Mouse (Mus musculus): ENCODE measurements at regions not wholly inside any gene's neighbourhood (a gene's known extent, or its start where the extent isn't known, plus 50 kb on each side); places are given as distances from the start of the nearest gene placed in this dataset.
A peak's percentile ranks its signal among the peaks of the same experiment; 100 is the strongest.

GRCm38 (mm10) chr1:73227246-73227645, 211.5 kb upstream of the Tnp1 start:
- no peaks in the 10 kb centered on the region for H3K27me3 ChIP-seq (ENCODE audit: control insufficient read depth, insufficient read depth, low read length)
- no peak overlapping the region for H3K27ac ChIP-seq (replicated peaks; ENCODE audit: low read depth, low read length)
- H3K4me3 ChIP-seq (ENCODE audit: low read depth, low read length): no peak overlapping the region
- H3K36me3 ChIP-seq (ENCODE audit: control insufficient read depth, insufficient read depth, low read length): no peaks in the 10 kb centered on the region
- DNase-seq (ENCODE audit: low spot score) (no peak), ATAC-seq (ENCODE audit: insufficient number of reproducible peaks, low FRiP score, low TSS enrichment, low read depth) (no peak)
- WGBS: 93% methylated on average over 8 of the region's 8 CpGs
- no peaks in the 10 kb centered on the region for H3K4me1 ChIP-seq (ENCODE audit: control insufficient read depth, insufficient read depth, low read length)
- no peak overlapping the region for H3K9ac ChIP-seq (ENCODE audit: low read length)
- H3K4me2 ChIP-seq (ENCODE audit: low read depth, severe bottlenecking): no peak overlapping the region
- no peaks in the 10 kb centered on the region for H3K9me3 ChIP-seq (ENCODE audit: control insufficient read depth, low read length)

DNA sequence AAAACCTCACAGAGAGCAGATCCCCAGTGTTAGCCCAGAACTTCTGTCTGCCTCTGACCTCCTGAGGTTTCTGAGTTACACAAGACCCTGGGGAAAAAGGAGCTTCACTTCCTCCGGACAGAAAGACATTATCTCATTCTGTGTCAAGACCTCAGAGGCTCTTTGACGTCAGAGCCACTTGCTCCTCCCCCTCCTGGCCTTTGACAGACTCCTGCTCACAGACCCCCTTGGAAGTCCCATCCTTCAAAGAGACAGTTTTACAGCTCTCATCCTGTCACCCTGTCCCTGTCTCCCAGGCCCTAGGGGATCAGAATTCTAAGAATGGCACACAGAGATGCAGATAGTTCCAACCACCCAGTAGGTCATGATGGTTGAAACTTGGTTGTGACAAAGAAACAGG, 206.2 kb upstream of the Tnp1 start:
- 10% methylated on average over 2 of the region's 2 CpGs for WGBS
- Histone ChIP-seq H3K4me3 (ENCODE audit: low read depth, low read length) (no peak overlapping the region), H3K4me1 (ENCODE audit: control insufficient read depth, insufficient read depth, low read length) (no peaks in the 10 kb centered on the region), H3K9ac (ENCODE audit: low read length) (no peak overlapping the region), H3K36me3 (ENCODE audit: control insufficient read depth, insufficient read depth, low read length) (no peaks in the 10 kb centered on the region), H3K27me3 (ENCODE audit: control insufficient read depth, insufficient read depth, low read length) (no peaks in the 10 kb centered on the region), H3K27ac (replicated peaks; ENCODE audit: low read depth, low read length) (no peak overlapping the region), H3K9me3 (ENCODE audit: control insufficient read depth, low read length) (no peaks in the 10 kb centered on the region), H3K4me2 (ENCODE audit: low read depth, severe bottlenecking) (no peak overlapping the region)
- no peak for DNase-seq (ENCODE audit: low spot score)
- no peak for ATAC-seq (ENCODE audit: insufficient number of reproducible peaks, low FRiP score, low TSS enrichment, low read depth)

- Histone ChIP-seq H3K36me3 (ENCODE audit: control insufficient read depth, insufficient read depth, low read length) (no peaks in the 10 kb centered on the region), H3K9me3 (ENCODE audit: control insufficient read depth, low read length) (no peaks in the 10 kb centered on the region), H3K27me3 (ENCODE audit: control insufficient read depth, insufficient read depth, low read length) (no peaks in the 10 kb centered on the region), H3K4me1 (ENCODE audit: control insufficient read depth, insufficient read depth, low read length) (no peaks in the 10 kb centered on the region), H3K4me2 (ENCODE audit: low read depth, severe bottlenecking) (no peak overlapping the region), H3K27ac (replicated peaks; ENCODE audit: low read depth, low read length) (no peak overlapping the region), H3K4me3 (ENCODE audit: low read depth, low read length) (no peak overlapping the region), H3K9ac (ENCODE audit: low read length) (no peak overlapping the region)
- no peak for DNase-seq (ENCODE audit: low spot score)
- WGBS: 89% methylated on average over 5 of the region's 5 CpGs
- ATAC-seq (ENCODE audit: insufficient number of reproducible peaks, low FRiP score, low TSS enrichment, low read depth): no peak
Measured at GRCm38 (mm10) chr1:73214305-73214946, 198.7 kb upstream of the Tnp1 start.

DNA sequence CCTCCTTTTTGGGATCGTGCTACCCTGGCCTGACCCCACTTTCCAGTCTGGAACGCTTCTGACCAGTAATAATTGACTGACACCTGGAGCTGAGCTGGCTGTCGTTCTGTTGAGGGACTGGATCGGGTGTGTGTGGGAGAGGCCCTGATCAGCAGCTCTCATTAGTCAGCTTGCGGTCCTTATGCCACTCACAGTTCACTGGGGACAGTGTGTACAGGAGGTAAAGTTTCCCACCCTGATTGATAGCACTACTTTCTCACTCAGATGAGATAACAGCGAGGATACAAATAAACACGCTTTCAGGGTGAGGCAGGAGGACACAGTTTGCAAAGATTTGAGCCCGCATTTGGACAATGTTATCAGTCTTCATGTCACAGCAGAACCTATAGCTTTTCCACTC, 191.7 kb upstream of the Tnp1 start:
- H3K9ac ChIP-seq (ENCODE audit: low read length): no peak overlapping the region
- no peaks in the 10 kb centered on the region for H3K4me1 ChIP-seq (ENCODE audit: control insufficient read depth, insufficient read depth, low read length)
- WGBS: 61% methylated on average over 8 of the region's 8 CpGs
- H3K9me3 ChIP-seq (ENCODE audit: control insufficient read depth, low read length): no peaks in the 10 kb centered on the region
- H3K27ac ChIP-seq (replicated peaks; ENCODE audit: low read depth, low read length): no peak overlapping the region
- DNase-seq (ENCODE audit: low spot score): no peak
- no peak overlapping the region for H3K4me3 ChIP-seq (ENCODE audit: low read depth, low read length)
- H3K36me3 ChIP-seq (ENCODE audit: control insufficient read depth, insufficient read depth, low read length): no peaks in the 10 kb centered on the region
- no peak overlapping the region for H3K4me2 ChIP-seq (ENCODE audit: low read depth, severe bottlenecking)
- no peak for ATAC-seq (ENCODE audit: insufficient number of reproducible peaks, low FRiP score, low TSS enrichment, low read depth)
- no peaks in the 10 kb centered on the region for H3K27me3 ChIP-seq (ENCODE audit: control insufficient read depth, insufficient read depth, low read length)

GRCm38 (mm10) chr1:73205788-73206187, 190.1 kb upstream of the Tnp1 start:
- Histone ChIP-seq H3K27me3 (ENCODE audit: control insufficient read depth, insufficient read depth, low read length) (no peaks in the 10 kb centered on the region), H3K9ac (ENCODE audit: low read length) (no peak overlapping the region), H3K27ac (replicated peaks; ENCODE audit: low read depth, low read length) (no peak overlapping the region), H3K4me1 (ENCODE audit: control insufficient read depth, insufficient read depth, low read length) (no peaks in the 10 kb centered on the region), H3K4me2 (ENCODE audit: low read depth, severe bottlenecking) (no peak overlapping the region), H3K36me3 (ENCODE audit: control insufficient read depth, insufficient read depth, low read length) (no peaks in the 10 kb centered on the region), H3K9me3 (ENCODE audit: control insufficient read depth, low read length) (no peaks in the 10 kb centered on the region), H3K4me3 (ENCODE audit: low read depth, low read length) (no peak overlapping the region)
- DNase-seq (ENCODE audit: low spot score) (no peak), ATAC-seq (ENCODE audit: insufficient number of reproducible peaks, low FRiP score, low TSS enrichment, low read depth) (no peak)
- 96% methylated on average over 1 of the region's 1 CpGs for WGBS

GRCm38 (mm10) chr1:73200112-73200511, 184.4 kb upstream of the Tnp1 start:
- H3K27ac ChIP-seq (replicated peaks; ENCODE audit: low read depth, low read length): no peak overlapping the region
- H3K9ac ChIP-seq (ENCODE audit: low read length): no peak overlapping the region
- DNase-seq (ENCODE audit: low spot score): no peak
- H3K9me3 ChIP-seq (ENCODE audit: control insufficient read depth, low read length): no peaks in the 10 kb centered on the region
- 0 out of 2 replicates have a peak, but pooled peaks cover 2% of the 10 kb centered on the region for H3K4me1 ChIP-seq (ENCODE audit: control insufficient read depth, insufficient read depth, low read length)
- no peak overlapping the region for H3K4me2 ChIP-seq (ENCODE audit: low read depth, severe bottlenecking)
- no peaks in the 10 kb centered on the region for H3K36me3 ChIP-seq (ENCODE audit: control insufficient read depth, insufficient read depth, low read length)
- H3K27me3 ChIP-seq (ENCODE audit: control insufficient read depth, insufficient read depth, low read length): no peaks in the 10 kb centered on the region
- 71% methylated on average over 2 of the region's 2 CpGs for WGBS
- no peak overlapping the region for H3K4me3 ChIP-seq (ENCODE audit: low read depth, low read length)
- no peak for ATAC-seq (ENCODE audit: insufficient number of reproducible peaks, low FRiP score, low TSS enrichment, low read depth)

DNA sequence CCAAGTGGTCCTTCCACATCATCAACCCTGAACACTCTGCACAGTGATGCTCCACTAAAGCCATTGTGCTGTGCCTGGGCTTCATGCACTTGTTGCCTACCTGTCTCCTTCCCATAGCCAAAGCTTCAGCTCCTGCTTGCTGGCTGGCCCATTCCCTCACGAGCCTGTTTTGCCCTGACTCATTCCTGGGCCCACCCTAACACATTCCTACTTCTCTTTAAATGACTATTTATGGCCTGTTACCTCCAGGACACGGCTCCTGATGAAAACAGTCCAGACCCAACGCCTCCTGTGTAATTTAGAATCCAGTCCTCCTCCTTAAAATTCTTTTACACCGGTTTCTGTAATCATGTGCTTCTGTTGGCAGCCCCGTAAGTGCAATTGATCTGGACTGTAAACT, 175.1 kb upstream of the Tnp1 start:
- no peaks in the 10 kb centered on the region for H3K27me3 ChIP-seq (ENCODE audit: control insufficient read depth, insufficient read depth, low read length)
- H3K27ac ChIP-seq (replicated peaks; ENCODE audit: low read depth, low read length): no peak overlapping the region
- H3K9me3 ChIP-seq (ENCODE audit: control insufficient read depth, low read length): no peaks in the 10 kb centered on the region
- H3K36me3 ChIP-seq (ENCODE audit: control insufficient read depth, insufficient read depth, low read length): no peaks in the 10 kb centered on the region
- no peak overlapping the region for H3K4me3 ChIP-seq (ENCODE audit: low read depth, low read length)
- 18% methylated on average over 5 of the region's 5 CpGs for WGBS
- H3K4me2 ChIP-seq (ENCODE audit: low read depth, severe bottlenecking): no peak overlapping the region
- DNase-seq (ENCODE audit: low spot score) (peak; percentile 27), ATAC-seq (ENCODE audit: insufficient number of reproducible peaks, low FRiP score, low TSS enrichment, low read depth) (no peak)
- H3K4me1 ChIP-seq (ENCODE audit: control insufficient read depth, insufficient read depth, low read length): 0 out of 2 replicates have a peak, but pooled peaks cover 3% of the 10 kb centered on the region
- H3K9ac ChIP-seq (ENCODE audit: low read length): no peak overlapping the region

- Histone ChIP-seq H3K9me3 (ENCODE audit: control insufficient read depth, low read length) (no peaks in the 10 kb centered on the region), H3K27me3 (ENCODE audit: control insufficient read depth, insufficient read depth, low read length) (no peaks in the 10 kb centered on the region), H3K9ac (ENCODE audit: low read length) (no peak overlapping the region), H3K4me2 (ENCODE audit: low read depth, severe bottlenecking) (no peak overlapping the region), H3K36me3 (ENCODE audit: control insufficient read depth, insufficient read depth, low read length) (no peaks in the 10 kb centered on the region), H3K27ac (replicated peaks; ENCODE audit: low read depth, low read length) (no peak overlapping the region), H3K4me3 (ENCODE audit: low read depth, low read length) (no peak overlapping the region), H3K4me1 (ENCODE audit: control insufficient read depth, insufficient read depth, low read length) (0 out of 2 replicates have a peak, but pooled peaks cover 3% of the 10 kb centered on the region)
- no peak for ATAC-seq (ENCODE audit: insufficient number of reproducible peaks, low FRiP score, low TSS enrichment, low read depth)
- DNase-seq (ENCODE audit: low spot score): no peak
- WGBS: 77% methylated on average over 2 of the region's 2 CpGs
Measured at GRCm38 (mm10) chr1:73188796-73189195, 173.1 kb upstream of the Tnp1 start.

GRCm38 (mm10) chr1:73184477-73184876, 168.8 kb upstream of the Tnp1 start:
- DNase-seq (ENCODE audit: low spot score): no peak
- no peaks in the 10 kb centered on the region for H3K9me3 ChIP-seq (ENCODE audit: control insufficient read depth, low read length)
- no peak overlapping the region for H3K27ac ChIP-seq (replicated peaks; ENCODE audit: low read depth, low read length)
- no peak overlapping the region for H3K4me2 ChIP-seq (ENCODE audit: low read depth, severe bottlenecking)
- ATAC-seq (ENCODE audit: insufficient number of reproducible peaks, low FRiP score, low TSS enrichment, low read depth): no peak
- H3K9ac ChIP-seq (ENCODE audit: low read length): no peak overlapping the region
- no peak overlapping the region for H3K4me3 ChIP-seq (ENCODE audit: low read depth, low read length)
- 85% methylated on average over 6 of the region's 6 CpGs for WGBS
- H3K36me3 ChIP-seq (ENCODE audit: control insufficient read depth, insufficient read depth, low read length): no peaks in the 10 kb centered on the region
- no peaks in the 10 kb centered on the region for H3K27me3 ChIP-seq (ENCODE audit: control insufficient read depth, insufficient read depth, low read length)
- H3K4me1 ChIP-seq (ENCODE audit: control insufficient read depth, insufficient read depth, low read length): no peaks in the 10 kb centered on the region

Measured in limb, embryonic 11.5 days (tissue).